Mouse (Mus musculus) ovary, postnatal 10 days (tissue): Measurements from ENCODE around the gene Tmem238l.

Source experiments
- DNase-seq: peaks from one replicate; pipeline ENCODE4 v3.0.0; 2022; ENCODE audit warnings: low spot score

Tmem238l gene

GRCm38 (mm10) chr11:66956303-66956702 is at the start of gene Tmem238l:
Gene Tmem238l, plus strand, starts transcription at chr11:66956638.
- no peak for DNase-seq

- no peak for DNase-seq
Measured at GRCm38 (mm10) chr11:66911811-66912210, 44.6 kb upstream of the Tmem238l start, which contains the start of gene Pirt. Gene Pirt, plus strand, starts transcription at chr11:66911981.

GRCm38 (mm10) chr11:66912531-66913458 is 43.6 kb upstream of the Tmem238l start:
- DNase-seq: no peak

GRCm38 (mm10) chr11:66914249-66914648 is 42.2 kb upstream of the Tmem238l start:
- DNase-seq: no peak

GRCm38 (mm10) chr11:66920012-66920411 is 36.4 kb upstream of the Tmem238l start:
- no peak for DNase-seq

GRCm38 (mm10) chr11:66924095-66924823 is 32.2 kb upstream of the Tmem238l start:
- no peak for DNase-seq

- no peak for DNase-seq
Measured at GRCm38 (mm10) chr11:66928311-66928710, 28.1 kb upstream of the Tmem238l start.

GRCm38 (mm10) chr11:66932827-66933599 is 23.4 kb upstream of the Tmem238l start:
- no peak for DNase-seq

GRCm38 (mm10) chr11:66934428-66935173 is 21.8 kb upstream of the Tmem238l start:
- DNase-seq: no peak

GRCm38 (mm10) chr11:66942011-66942410 is 14.4 kb upstream of the Tmem238l start:
- no peak for DNase-seq

GRCm38 (mm10) chr11:66945224-66945767 is 11.1 kb upstream of the Tmem238l start:
- no peak for DNase-seq

GRCm38 (mm10) chr11:66946521-66946920 is 9.9 kb upstream of the Tmem238l start:
- DNase-seq: no peak

GRCm38 (mm10) chr11:66946922-66947321 is 9.5 kb upstream of the Tmem238l start:
- DNase-seq: no peak

GRCm38 (mm10) chr11:66960797-66961196 is 4.4 kb downstream of the Tmem238l start:
- no peak for DNase-seq

GRCm38 (mm10) chr11:66961447-66962176 is 5.2 kb downstream of the Tmem238l start:
- no peak for DNase-seq

GRCm38 (mm10) chr11:66963462-66963861 is 7.0 kb downstream of the Tmem238l start:
- DNase-seq: no peak

GRCm38 (mm10) chr11:66966500-66967116 is 10.2 kb downstream of the Tmem238l start:
- DNase-seq: no peak

GRCm38 (mm10) chr11:66968575-66968974 is 12.1 kb downstream of the Tmem238l start:
- DNase-seq: no peak

- DNase-seq: no peak
Measured at GRCm38 (mm10) chr11:66973507-66973906, 17.1 kb downstream of the Tmem238l start.
